Mouse (Mus musculus) ES-Bruce4 (cell line): Measurements from ENCODE around the gene Sgms2. TPM values are rescaled to one million over a fixed set of nuclear protein-coding genes. Genes with fewer than 3 reads are reported as not detected.
A peak's percentile ranks its signal among the peaks of the same experiment; 100 is the strongest.

Experiments used
- H3K27ac ChIP-seq: 2 replicates; pipeline ENCODE4 v1.5.1; 2012; ENCODE audit warnings: low read length, inconsistent platforms; ENCODE audit not compliant: insufficient read depth
- H3K27me3 ChIP-seq: 2 replicates; pipeline ENCODE4 v1.6.1; 2012; ENCODE audit warnings: mild to moderate bottlenecking, low read length, inconsistent platforms; ENCODE audit not compliant: control insufficient read depth, poor library complexity, insufficient read depth, severe bottlenecking
- H3K36me3 ChIP-seq: 2 replicates; pipeline ENCODE4 v1.6.1; 2012; ENCODE audit warnings: inconsistent platforms, mild to moderate bottlenecking, low read length, moderate library complexity; ENCODE audit not compliant: control insufficient read depth, poor library complexity, insufficient read depth, severe bottlenecking
- H3K4me1 ChIP-seq: one replicate; pipeline ENCODE4 v1.8.1; 2011; ENCODE audit warnings: low read length; ENCODE audit not compliant: control insufficient read depth, insufficient read depth
- H3K4me3 ChIP-seq: 2 replicates; pipeline ENCODE4 v1.5.1; 2011; ENCODE audit warnings: low read depth, mild to moderate bottlenecking, low read length
- H3K9ac ChIP-seq: 2 replicates; pipeline ENCODE4 v1.6.1; 2012; ENCODE audit warnings: low read depth, mild to moderate bottlenecking, inconsistent platforms; ENCODE audit not compliant: poor library complexity, severe bottlenecking
- H3K9me3 ChIP-seq: replicated peaks from 2 replicates; pipeline ENCODE4 v1.6.1; 2012; ENCODE audit warnings: mild to moderate bottlenecking, low read length, inconsistent platforms; ENCODE audit not compliant: control insufficient read depth, poor library complexity, insufficient read depth, severe bottlenecking
- CTCF ChIP-seq: IDR thresholded peaks from one replicate; pipeline ENCODE4 v1.8.1; 2011; ENCODE audit warnings: low read depth, low read length
- EP300 ChIP-seq: IDR thresholded peaks from 2 replicates; pipeline ENCODE4 v1.6.1; 2011; ENCODE audit warnings: low read depth, low read length; ENCODE audit not compliant: insufficient read depth
- POLR2A ChIP-seq: IDR thresholded peaks from one replicate; pipeline ENCODE4 v1.8.1; 2011; ENCODE audit warnings: low read length; ENCODE audit not compliant: insufficient read depth
- polyA plus RNA-seq: library from polyadenylated mRNA; stranded (reverse); fragments of >200 nt; gene quantifications from 2 replicates; pipeline ENCODE4 v1.2.4, GENCODE M21; 2011; ENCODE audit warnings: low read depth; ENCODE audit not compliant: missing spikeins, insufficient read depth, insufficient read length

Sgms2 gene
- polyA plus RNA-seq, 1 experiment = 2.2 TPM

- Histone ChIP-seq H3K27me3 (no peaks in the 10 kb centered on the region), H3K4me3 (no peak overlapping the region), H3K36me3 (no peaks in the 10 kb centered on the region), H3K27ac (no peak overlapping the region), H3K4me1 (no peaks in the 10 kb centered on the region), H3K9ac (no peak overlapping the region), H3K9me3 (peaks cover 18% of the 10 kb centered on the region)
- TF ChIP-seq CTCF (no peak), POLR2A (no peak), EP300 (no peak)
Observed at GRCm38 (mm10) chr3:131310572-131310971, 180.6 kb downstream of the Sgms2 start.

GRCm38 (mm10) chr3:131307811-131308210, 183.4 kb downstream of the Sgms2 start:
- no peak overlapping the region for H3K27ac ChIP-seq
- TF ChIP-seq POLR2A = no peak
- H3K27me3 ChIP-seq = no peaks in the 10 kb centered on the region

GRCm38 (mm10) chr3:131306255-131306654, 185.0 kb downstream of the Sgms2 start:
- no peaks in the 10 kb centered on the region for H3K36me3 ChIP-seq
- peaks cover 18% of the 10 kb centered on the region for H3K9me3 ChIP-seq
- no peak overlapping the region for H3K4me3 ChIP-seq
- TF ChIP-seq EP300 (no peak), POLR2A (no peak), CTCF (no peak)
- H3K27me3 ChIP-seq = no peaks in the 10 kb centered on the region
- no peak overlapping the region for H3K9ac ChIP-seq
- no peaks in the 10 kb centered on the region for H3K4me1 ChIP-seq
- no peak overlapping the region for H3K27ac ChIP-seq

More at GRCm38 (mm10) chr3:131307811-131308210, 183.4 kb downstream of the Sgms2 start:
- Histone ChIP-seq H3K4me1 (no peaks in the 10 kb centered on the region), H3K36me3 (no peaks in the 10 kb centered on the region), H3K9me3 (peaks cover 18% of the 10 kb centered on the region), H3K9ac (no peak overlapping the region), H3K4me3 (no peak overlapping the region)

GRCm38 (mm10) chr3:131303320-131303714, 187.9 kb downstream of the Sgms2 start:
- Histone ChIP-seq H3K27me3 (no peaks in the 10 kb centered on the region), H3K4me1 (no peaks in the 10 kb centered on the region), H3K27ac (no peak overlapping the region), H3K9ac (no peak overlapping the region), H3K36me3 (no peaks in the 10 kb centered on the region), H3K4me3 (peak overlapping the region; percentile 44), H3K9me3 (peaks cover under 1% of the 10 kb centered on the region)
- no peak for TF ChIP-seq POLR2A
- TF ChIP-seq CTCF = no peak

GRCm38 (mm10) chr3:131302452-131303319, 188.5 kb downstream of the Sgms2 start, which contains the start of gene Cyp2u1:
Gene Cyp2u1 (minus strand): TSS chr3:131303227.
- no peak for TF ChIP-seq CTCF
- peak; percentile 20 for TF ChIP-seq POLR2A
- no peak for TF ChIP-seq EP300
- Histone ChIP-seq H3K27me3 (no peaks in the 10 kb centered on the region), H3K4me3 (peak within 1 kb of the TSS; percentile 65), H3K27ac (no peak within 1 kb of the TSS), H3K9ac (peak within 1 kb of the TSS; percentile 8; the same call in 1 of the 2 replicates), H3K9me3 (no peaks in the 10 kb centered on the region), H3K4me1 (no peaks in the 10 kb centered on the region), H3K36me3 (no peaks in the 10 kb centered on the region)

- Histone ChIP-seq H3K4me3 (no peak overlapping the region), H3K27ac (no peak overlapping the region), H3K4me1 (no peaks in the 10 kb centered on the region), H3K27me3 (no peaks in the 10 kb centered on the region), H3K9ac (no peak overlapping the region), H3K36me3 (no peaks in the 10 kb centered on the region), H3K9me3 (no peaks in the 10 kb centered on the region)
- TF ChIP-seq EP300 = no peak
- no peak for TF ChIP-seq POLR2A
- no peak for TF ChIP-seq CTCF
Observed at GRCm38 (mm10) chr3:131299908-131300307, 191.3 kb downstream of the Sgms2 start.
